Mouse (Mus musculus): ENCODE results near the gene Tnfaip1. TPM values are rescaled to one million over a fixed set of nuclear protein-coding genes. Genes with fewer than 3 reads are reported as not detected.

Gene Tnfaip1
- polyA plus RNA-seq, 1 experiment from 2014 or later = 65.3 TPM

- ATAC-seq (ENCODE audit: low FRiP score, low read depth) = no peak
- peak overlapping the region; percentile 90 for H3K9ac ChIP-seq (replicated peaks)
- H3K4me1 ChIP-seq = peaks cover 31% of the 10 kb centered on the region
- H3K27ac ChIP-seq (replicated peaks) = no peak overlapping the region
- peak overlapping the region; percentile 89 for H3K4me3 ChIP-seq
- WGBS = 7% methylated on average over 6 of the region's 6 CpGs
- peaks cover 54% of the 10 kb centered on the region for H3K27me3 ChIP-seq
- no peaks in the 10 kb centered on the region for H3K36me3 ChIP-seq
- H3K9me3 ChIP-seq = no peaks in the 10 kb centered on the region
- H3K4me2 ChIP-seq (replicated peaks) = peak overlapping the region; percentile 89
Observed at GRCm38 (mm10) chr11:78495904-78496303, 40.2 kb downstream of the Tnfaip1 start.

- Histone ChIP-seq H3K27me3 (peaks cover 69% of the 10 kb centered on the region), H3K9me3 (no peaks in the 10 kb centered on the region), H3K4me1 (peaks cover 13% of the 10 kb centered on the region), H3K4me2 (replicated peaks) (peak overlapping the region; percentile 55), H3K27ac (replicated peaks) (0 out of 2 replicates have a peak overlapping the region, but pooled peaks have one; percentile 1), H3K9ac (replicated peaks) (peak overlapping the region; percentile 48), H3K4me3 (peak overlapping the region; percentile 30), H3K36me3 (peaks cover 19% of the 10 kb centered on the region)
- 8% methylated on average over 48 of the region's 48 CpGs for WGBS
- ATAC-seq (ENCODE audit: low FRiP score, low read depth) = peak; percentile 49
Observed at GRCm38 (mm10) chr11:78490781-78491241, 45.3 kb downstream of the Tnfaip1 start.

GRCm38 (mm10) chr11:78488168-78488567 lies 48.0 kb downstream of the Tnfaip1 start:
- WGBS = 3% methylated on average over 8 of the region's 8 CpGs
- no peak for ATAC-seq (ENCODE audit: low FRiP score, low read depth)
- peaks cover 52% of the 10 kb centered on the region for H3K27me3 ChIP-seq

GRCm38 (mm10) chr11:78483639-78484038 lies 52.5 kb downstream of the Tnfaip1 start:
- Histone ChIP-seq H3K4me2 (replicated peaks) (no peak overlapping the region), H3K9ac (replicated peaks) (no peak overlapping the region), H3K4me1 (no peaks in the 10 kb centered on the region), H3K9me3 (no peaks in the 10 kb centered on the region), H3K36me3 (peaks cover 68% of the 10 kb centered on the region), H3K4me3 (no peak overlapping the region), H3K27me3 (peaks cover 19% of the 10 kb centered on the region), H3K27ac (replicated peaks) (no peak overlapping the region)
- 64% methylated on average over 7 of the region's 7 CpGs for WGBS
- ATAC-seq (ENCODE audit: low FRiP score, low read depth) = no peak

More at GRCm38 (mm10) chr11:78488168-78488567, 48.0 kb downstream of the Tnfaip1 start:
- peaks cover 10% of the 10 kb centered on the region; the same call in 1 of the 2 replicates for H3K4me1 ChIP-seq
- H3K9me3 ChIP-seq = no peaks in the 10 kb centered on the region
- peaks cover 31% of the 10 kb centered on the region for H3K36me3 ChIP-seq
- no peak overlapping the region for H3K4me2 ChIP-seq (replicated peaks)
- H3K4me3 ChIP-seq = no peak overlapping the region
- no peak overlapping the region for H3K27ac ChIP-seq (replicated peaks)
- H3K9ac ChIP-seq (replicated peaks) = no peak overlapping the region

GRCm38 (mm10) chr11:78475289-78475688 lies 60.8 kb downstream of the Tnfaip1 start:
- Histone ChIP-seq H3K27ac (replicated peaks) (no peak overlapping the region), H3K9ac (replicated peaks) (no peak overlapping the region), H3K4me2 (replicated peaks) (no peak overlapping the region), H3K36me3 (peaks cover 37% of the 10 kb centered on the region), H3K4me3 (no peak overlapping the region), H3K4me1 (no peaks in the 10 kb centered on the region), H3K27me3 (no peaks in the 10 kb centered on the region), H3K9me3 (no peaks in the 10 kb centered on the region)
- ATAC-seq (ENCODE audit: low FRiP score, low read depth) = no peak
- 89% methylated on average over 3 of the region's 3 CpGs for WGBS

Other genes with a start within 250 kb of the Tnfaip1 start
- gene BC030499, start 245.5 kb downstream of the Tnfaip1 start, polyA plus RNA-seq (2016; fragmentation: Nextera tagmentation; extraction: Ambion mirVana) = 0.24 and 0.29 TPM in 2 replicates
- gene Spag5, start 234.8 kb downstream of the Tnfaip1 start, polyA plus RNA-seq (2016; fragmentation: Nextera tagmentation; extraction: Ambion mirVana) = 47.6 and 51.8 TPM in 2 replicates
- gene Aldoc, start 213.4 kb downstream of the Tnfaip1 start, polyA plus RNA-seq (2016; fragmentation: Nextera tagmentation; extraction: Ambion mirVana) = 1.8 and 4.6 TPM in 2 replicates
- gene Pigs, start 207.9 kb downstream of the Tnfaip1 start, polyA plus RNA-seq (2016; fragmentation: Nextera tagmentation; extraction: Ambion mirVana) = 59.9 and 67.2 TPM in 2 replicates
- 80.0 and 80.6 TPM in 2 replicates for gene Unc119, start 192.8 kb downstream of the Tnfaip1 start, polyA plus RNA-seq (2016; fragmentation: Nextera tagmentation; extraction: Ambion mirVana)
- gene Foxn1, start 149.8 kb downstream of the Tnfaip1 start, polyA plus RNA-seq (2016; fragmentation: Nextera tagmentation; extraction: Ambion mirVana) = not detected in 2 replicates
- gene Slc13a2, start 114.1 kb downstream of the Tnfaip1 start, polyA plus RNA-seq (2016; fragmentation: Nextera tagmentation; extraction: Ambion mirVana) = not detected in 2 replicates
- 17.8 and 18.5 TPM in 2 replicates for gene Slc46a1, start 70.6 kb downstream of the Tnfaip1 start, polyA plus RNA-seq (2016; fragmentation: Nextera tagmentation; extraction: Ambion mirVana)
- 36.4 and 37.0 TPM in 2 replicates for gene Sarm1, start 38.6 kb downstream of the Tnfaip1 start, polyA plus RNA-seq (2016; fragmentation: Nextera tagmentation; extraction: Ambion mirVana)
- 99.7 and 135 TPM in 2 replicates for gene Vtn, start 37.2 kb downstream of the Tnfaip1 start, polyA plus RNA-seq (2016; fragmentation: Nextera tagmentation; extraction: Ambion mirVana)
- gene Sebox, start 32.9 kb downstream of the Tnfaip1 start, polyA plus RNA-seq (2016; fragmentation: Nextera tagmentation; extraction: Ambion mirVana) = not detected in 2 replicates
- gene Tmem199, start 24.2 kb downstream of the Tnfaip1 start, polyA plus RNA-seq (2016; fragmentation: Nextera tagmentation; extraction: Ambion mirVana) = 88.5 and 89.7 TPM in 2 replicates
- 155 and 168 TPM in 2 replicates for gene Poldip2, start 24.1 kb downstream of the Tnfaip1 start, polyA plus RNA-seq (2016; fragmentation: Nextera tagmentation; extraction: Ambion mirVana)
- 104 and 111 TPM in 2 replicates for gene Ift20, start within 50 bp of the Tnfaip1 start, polyA plus RNA-seq (2016; fragmentation: Nextera tagmentation; extraction: Ambion mirVana)
- gene Tmem97, start 14.4 kb upstream of the Tnfaip1 start, polyA plus RNA-seq (2016; fragmentation: Nextera tagmentation; extraction: Ambion mirVana) = 47.2 and 51.7 TPM in 2 replicates
- 25.4 and 26.0 TPM in 2 replicates for gene Nlk, start 161.0 kb upstream of the Tnfaip1 start, polyA plus RNA-seq (2016; fragmentation: Nextera tagmentation; extraction: Ambion mirVana)
- gene Ccnq, start 215.4 kb upstream of the Tnfaip1 start, polyA plus RNA-seq (2016; fragmentation: Nextera tagmentation; extraction: Ambion mirVana) = 31.0 and 35.6 TPM in 2 replicates